Mouse (Mus musculus) bone marrow, adult 2 months (tissue): Measurements from ENCODE around the gene Olfr554. TPM values are rescaled to one million over a fixed set of nuclear protein-coding genes. Genes with fewer than 3 reads are reported as not detected.
A peak's percentile ranks its signal among the peaks of the same experiment; 100 is the strongest.

ENCODE experiments used
- H3K27ac ChIP-seq: fragments of 200-500 bp; 2 replicates; pipeline ENCODE4 v1.5.1; 2012; ENCODE audit warnings: low read depth, mild to moderate bottlenecking, control low read depth, inconsistent platforms, low read length; ENCODE audit not compliant: control insufficient read depth, poor library complexity, insufficient read depth
- H3K4me1 ChIP-seq: fragments of 200-500 bp; 2 replicates; pipeline ENCODE4 v1.6.1; 2011; ENCODE audit warnings: low read length; ENCODE audit not compliant: control insufficient read depth, insufficient read depth
- H3K4me3 ChIP-seq: fragments of 200-500 bp; replicated peaks from 2 replicates; pipeline ENCODE3; 2011; ENCODE audit warnings: mild to moderate bottlenecking, low read depth, low read length, control low read depth; ENCODE audit not compliant: control insufficient read depth
- CTCF ChIP-seq: fragments of 200-500 bp; IDR thresholded peaks from 2 replicates; pipeline ENCODE4 v1.5.1; 2011; ENCODE audit warnings: low read length, control low read depth; ENCODE audit not compliant: control insufficient read depth, insufficient read depth
- POLR2A ChIP-seq: fragments of 200-500 bp; IDR thresholded peaks from 2 replicates; pipeline ENCODE4 v1.6.1; 2011; ENCODE audit warnings: low read depth, mild to moderate bottlenecking, control low read depth, low read length, borderline replicate concordance; ENCODE audit not compliant: control insufficient read depth
- WGBS: fragments of 180-500 bp; shearing (Covaris S2); methylation state at CpG from one replicate; pipeline ENCODE4 v1.1.7; 2018; 5-methylcytosine and 5-hydroxymethylcytosine counted together
- polyA plus RNA-seq: library from polyadenylated mRNA; stranded (reverse); fragments of >200 nt; gene quantifications from 2 replicates; pipeline ENCODE4 v1.2.4, GENCODE M21; 2011; ENCODE audit warnings: low replicate concordance; ENCODE audit not compliant: missing spikeins, insufficient read depth, insufficient read length

The Olfr554 gene
- polyA plus RNA-seq, 1 experiment: not detected

- 82% methylated on average over 3 of the region's 3 CpGs for WGBS
Observed at GRCm38 (mm10) chr7:102664599-102664998, 26.4 kb downstream of the Olfr554 start, which contains the start of gene Olfr556. Gene Olfr556 (plus strand): TSS chr7:102664899.

GRCm38 (mm10) chr7:102665378-102665777 lies 27.1 kb downstream of the Olfr554 start:
- Histone ChIP-seq H3K27ac (no peak overlapping the region), H3K4me1 (no peaks in the 10 kb centered on the region), H3K4me3 (no peak overlapping the region)
- 27% methylated on average over 2 of the region's 2 CpGs for WGBS
- no peak for TF ChIP-seq CTCF
- TF ChIP-seq POLR2A: no peak

More at GRCm38 (mm10) chr7:102664599-102664998, 26.4 kb downstream of the Olfr554 start, which contains the start of gene Olfr556:
- Histone ChIP-seq H3K4me1 (no peaks in the 10 kb centered on the region), H3K27ac (no peak within 1 kb of the TSS), H3K4me3 (no peak within 1 kb of the TSS)
- no peak for TF ChIP-seq CTCF
- no peak for TF ChIP-seq POLR2A

GRCm38 (mm10) chr7:102676225-102676624 lies 38.0 kb downstream of the Olfr554 start:
- H3K4me3 ChIP-seq: no peak overlapping the region
- no peak overlapping the region for H3K27ac ChIP-seq
- WGBS: 34% methylated on average over 2 of the region's 2 CpGs
- no peak for TF ChIP-seq CTCF
- no peak for TF ChIP-seq POLR2A
- H3K4me1 ChIP-seq: no peaks in the 10 kb centered on the region

DNA sequence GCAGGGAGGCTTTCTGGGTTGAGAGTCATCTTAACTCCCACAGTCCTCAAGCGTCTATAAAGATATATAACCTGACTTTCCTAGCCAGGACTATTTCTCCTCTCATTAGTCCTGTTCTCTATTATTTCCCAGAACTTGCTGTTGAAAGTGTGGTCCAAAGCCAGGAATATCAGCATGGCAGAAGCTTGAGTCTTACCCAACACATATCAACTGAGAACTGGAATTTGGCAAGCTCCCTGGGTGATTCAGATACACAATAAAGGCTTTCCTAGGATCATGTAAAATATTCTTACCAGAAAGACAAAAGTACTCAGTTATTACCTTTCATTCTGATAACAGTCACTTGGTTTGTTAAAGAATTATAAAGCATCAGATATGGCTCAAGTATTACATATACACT lies 43.7 kb downstream of the Olfr554 start:
- Histone ChIP-seq H3K4me1 (no peaks in the 10 kb centered on the region), H3K4me3 (no peak overlapping the region), H3K27ac (no peak overlapping the region)
- no peak for TF ChIP-seq POLR2A
- TF ChIP-seq CTCF: no peak
- 89% methylated on average over 1 of the region's 1 CpGs for WGBS

- no peaks in the 10 kb centered on the region for H3K4me1 ChIP-seq
- peak within 1 kb of the TSS; percentile 49 for H3K27ac ChIP-seq
- TF ChIP-seq CTCF (no peak), POLR2A (peak; percentile 41; the same call in 1 of the 2 replicates)
- H3K4me3 ChIP-seq: peak within 1 kb of the TSS; percentile 78
- WGBS: under 1% methylated on average over 40 of the region's 40 CpGs
Observed at GRCm38 (mm10) chr7:102686944-102687501, 48.8 kb downstream of the Olfr554 start, which contains the start of gene Trim68. Gene Trim68 (minus strand): TSS chr7:102687327.

Other genes with a start within 250 kb of the Olfr554 start
- 151 and 245 TPM in 2 replicates for gene Rrm1, start 196.7 kb upstream of the Olfr554 start, polyA plus RNA-seq
- not detected in 2 replicates for gene Olfr543, start 156.8 kb upstream of the Olfr554 start, polyA plus RNA-seq
- not detected in 2 replicates for gene Olfr544, start 150.1 kb upstream of the Olfr554 start, polyA plus RNA-seq
- not detected in 2 replicates for gene Olfr545, start 138.9 kb upstream of the Olfr554 start, polyA plus RNA-seq
- not detected in 2 replicates for gene Olfr547, start 103.7 kb upstream of the Olfr554 start, polyA plus RNA-seq
- gene Olfr548-ps1, start 97.5 kb upstream of the Olfr554 start, polyA plus RNA-seq: not detected in 2 replicates
- not detected in 2 replicates for gene Olfr549, start 88.6 kb upstream of the Olfr554 start, polyA plus RNA-seq
- 9.0 and 11.8 TPM in 2 replicates for gene Trim21, start 72.9 kb upstream of the Olfr554 start, polyA plus RNA-seq
- not detected in 2 replicates for gene Olfr550, start 67.0 kb upstream of the Olfr554 start, polyA plus RNA-seq
- gene Olfr551, start 46.5 kb upstream of the Olfr554 start, polyA plus RNA-seq: not detected in 2 replicates
- not detected in 2 replicates for gene Olfr552, start 40.7 kb upstream of the Olfr554 start, polyA plus RNA-seq
- not detected in 2 replicates for gene Olfr553, start 20.2 kb upstream of the Olfr554 start, polyA plus RNA-seq
- not detected in 2 replicates for gene Olfr555, start 20.4 kb downstream of the Olfr554 start, polyA plus RNA-seq
- gene Olfr556, start 26.5 kb downstream of the Olfr554 start, polyA plus RNA-seq: not detected in 2 replicates
- gene Trim68, start 48.9 kb downstream of the Olfr554 start, polyA plus RNA-seq: 2.1 and 3.7 TPM in 2 replicates
- not detected in 2 replicates for gene Olfr557, start 57.5 kb downstream of the Olfr554 start, polyA plus RNA-seq
- gene Olfr558, start 63.8 kb downstream of the Olfr554 start, polyA plus RNA-seq: not detected in 2 replicates
- not detected in 2 replicates for gene Olfr33, start 80.6 kb downstream of the Olfr554 start, polyA plus RNA-seq
- gene Olfr559, start 89.1 kb downstream of the Olfr554 start, polyA plus RNA-seq: not detected in 2 replicates
- not detected in 2 replicates for gene Olfr560, start 120.9 kb downstream of the Olfr554 start, polyA plus RNA-seq
- 0.29 TPM in 1 of 2 replicates, not detected in the other for gene Olfr78, start 121.0 kb downstream of the Olfr554 start, polyA plus RNA-seq
- gene Olfr561, start 132.8 kb downstream of the Olfr554 start, polyA plus RNA-seq: not detected in 2 replicates
- gene Olfr564, start 165.0 kb downstream of the Olfr554 start, polyA plus RNA-seq: not detected in 2 replicates
- not detected in 2 replicates for gene Olfr566, start 220.3 kb downstream of the Olfr554 start, polyA plus RNA-seq
- not detected in 2 replicates for gene Olfr568, start 238.7 kb downstream of the Olfr554 start, polyA plus RNA-seq